Mouse (Mus musculus) layer of hippocampus, postnatal 36 days (tissue): Measurements from ENCODE around the gene Shld1. TPM values are rescaled to one million over a fixed set of nuclear protein-coding genes. Genes with fewer than 3 reads are reported as not detected.

ENCODE experiments used
- DNase-seq, 2 experiments: peaks; one replicate each; pipeline ENCODE4 v3.0.0; 2022
- total RNA-seq, 2 experiments: library from RNA; stranded (reverse); gene quantifications; 2 replicates each; pipeline ENCODE4 v1.2.3; 2021

Gene Shld1
- total RNA-seq, 2 experiments from 2014 or later = 9.7 to 11.4 TPM

DNA sequence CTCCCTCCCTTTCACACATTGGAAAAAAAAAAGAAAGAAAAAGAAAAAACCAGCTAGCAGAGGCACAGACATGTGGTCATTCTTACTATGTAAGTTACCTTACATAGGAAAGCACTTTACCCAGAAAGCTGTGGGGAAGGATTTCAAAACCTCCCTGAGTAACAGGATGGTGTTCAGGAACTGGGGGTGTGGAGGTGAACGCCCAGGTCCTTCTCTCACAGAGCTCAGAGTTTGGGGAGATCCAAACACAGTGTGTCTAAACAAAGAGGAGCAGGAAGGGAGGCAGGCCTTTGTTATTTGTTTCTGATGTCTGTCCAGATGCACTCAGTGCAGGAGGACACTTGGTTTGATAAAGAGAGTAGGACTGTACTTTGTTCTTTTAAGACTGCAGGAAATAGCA is 5.6 kb downstream of the Shld1 start:
- DNase-seq = no peak

- no peak for DNase-seq
Measured at GRCm38 (mm10) chr2:132693980-132694379, 7.2 kb downstream of the Shld1 start.

- DNase-seq = no peak
Measured at GRCm38 (mm10) chr2:132695358-132696093, 8.8 kb downstream of the Shld1 start.

- no peak for DNase-seq
Measured at GRCm38 (mm10) chr2:132696519-132696918, 9.8 kb downstream of the Shld1 start.

- DNase-seq = no peak
Measured at GRCm38 (mm10) chr2:132697256-132697655, 10.5 kb downstream of the Shld1 start.

GRCm38 (mm10) chr2:132697695-132698094 is 11.0 kb downstream of the Shld1 start:
- no peak for DNase-seq

- no peak for DNase-seq
Measured at GRCm38 (mm10) chr2:132698420-132698819, 11.7 kb downstream of the Shld1 start.

GRCm38 (mm10) chr2:132700921-132701320 is 14.2 kb downstream of the Shld1 start:
- no peak for DNase-seq

DNA sequence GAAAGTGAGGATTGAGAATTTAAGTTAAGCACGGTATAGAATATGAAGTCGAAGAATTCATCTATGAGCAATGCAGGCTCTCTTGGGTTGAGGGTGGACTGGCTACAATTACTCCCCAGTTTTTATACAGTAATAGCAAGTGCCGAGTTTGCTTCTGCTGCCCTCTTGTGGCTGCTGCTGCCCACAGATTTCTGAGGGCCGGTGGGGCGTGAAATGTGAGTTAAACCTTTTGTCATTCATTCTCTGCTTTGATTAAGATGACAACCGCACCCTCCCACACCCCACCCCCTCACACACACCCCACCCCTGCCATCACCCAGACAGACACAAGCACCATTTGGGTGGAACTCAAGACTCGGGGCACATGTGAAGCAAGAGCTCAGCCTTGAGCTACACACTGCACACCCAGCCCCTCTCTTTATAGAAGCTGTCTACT is 14.7 kb downstream of the Shld1 start:
- DNase-seq = peak; percentile 66 to 69

DNA sequence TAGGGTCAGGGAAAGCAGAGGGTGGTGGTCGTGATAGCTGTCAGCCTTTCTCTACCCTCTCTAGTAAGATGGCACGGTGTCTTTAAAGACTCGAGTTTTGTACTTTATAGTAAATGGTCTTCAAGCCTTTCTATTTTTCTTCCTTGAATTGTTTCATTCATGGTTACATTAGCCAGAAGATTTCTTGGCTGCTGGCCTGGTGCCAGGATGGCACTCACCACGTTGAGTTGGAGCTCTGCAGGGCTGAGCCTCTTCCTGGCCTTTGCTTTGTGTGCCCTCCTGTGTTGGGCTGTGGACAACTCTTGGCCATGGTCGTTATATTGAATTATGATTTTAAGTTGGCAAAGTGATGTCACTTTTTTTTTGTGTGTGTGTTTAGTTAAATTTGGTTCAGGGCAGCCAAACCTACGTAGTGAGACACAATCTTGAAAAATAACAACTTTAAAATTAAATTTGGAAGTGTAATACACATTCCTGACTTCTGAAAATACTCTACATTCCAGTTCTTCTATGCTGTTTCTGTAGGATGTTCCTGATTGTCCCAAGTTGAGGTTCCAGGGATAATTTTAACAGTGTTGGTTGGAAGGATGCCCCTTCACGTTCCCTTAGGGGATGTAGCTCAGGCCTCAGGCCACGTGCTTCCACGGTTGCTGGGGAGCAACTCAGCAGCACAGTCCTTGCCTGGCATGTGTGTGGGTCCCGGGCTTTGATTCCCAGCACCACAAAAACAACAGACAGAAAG is 18.7 kb downstream of the Shld1 start:
- no peak for DNase-seq

DNA sequence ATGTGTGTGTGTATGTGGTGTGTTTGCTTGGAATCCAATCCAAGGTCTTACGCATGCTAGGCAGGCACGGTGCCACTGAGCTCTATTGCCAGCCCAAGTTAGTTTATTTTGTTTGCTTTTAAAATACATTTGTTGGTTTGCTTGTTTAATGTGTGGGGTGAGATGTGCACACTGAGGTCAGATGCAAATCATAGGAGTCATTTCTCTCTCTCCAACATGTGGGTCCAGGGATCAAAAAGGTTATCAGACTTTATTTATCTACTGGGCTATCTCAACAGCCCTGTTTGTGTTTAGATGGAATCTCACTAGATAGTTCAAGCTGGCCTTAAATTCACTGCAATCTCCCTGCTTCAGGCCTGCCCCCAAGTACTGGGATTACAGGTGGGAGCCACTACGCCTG is 19.6 kb downstream of the Shld1 start:
- DNase-seq = no peak

- DNase-seq = no peak
Measured at GRCm38 (mm10) chr2:132710488-132710887, 23.8 kb downstream of the Shld1 start.

DNA sequence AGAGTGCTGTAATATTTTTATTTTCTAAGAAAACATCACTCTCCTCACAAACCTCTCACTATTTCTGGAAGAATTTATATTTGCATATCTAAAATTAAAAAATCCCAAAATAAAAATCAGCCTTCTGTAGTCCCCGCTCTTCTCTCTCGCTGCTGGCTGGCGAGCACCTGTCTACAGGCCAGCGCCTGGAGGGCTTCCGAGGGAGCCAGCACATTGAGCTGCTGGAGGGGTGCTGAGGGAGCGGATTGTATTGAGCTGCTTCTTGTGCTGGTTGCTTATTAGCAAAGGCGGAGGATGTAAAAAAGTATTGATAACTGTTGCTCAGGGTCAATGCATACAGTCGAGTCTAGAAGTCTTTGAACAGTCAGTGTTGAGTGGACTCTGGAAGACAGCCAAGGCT is 25.3 kb downstream of the Shld1 start:
- DNase-seq = no peak

DNA sequence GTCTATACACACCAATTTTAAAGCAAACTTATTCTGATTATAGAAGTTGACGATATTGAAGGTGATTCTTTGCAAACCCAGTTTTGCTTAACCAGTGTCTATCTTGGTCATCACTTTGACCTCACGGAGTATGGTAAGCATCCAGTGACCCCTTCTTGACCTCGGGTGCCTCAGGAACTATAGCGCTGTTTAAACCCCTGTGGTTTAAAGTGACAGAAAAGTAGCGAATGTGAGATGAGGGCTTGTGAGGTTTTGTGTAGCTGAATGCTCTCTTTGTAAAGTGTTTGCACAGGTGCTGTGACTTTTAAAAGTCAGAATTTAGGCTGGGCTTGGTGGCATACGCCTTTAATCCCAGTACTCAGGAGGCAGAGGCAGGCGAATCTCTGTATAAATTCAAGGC is 27.8 kb downstream of the Shld1 start:
- DNase-seq = no peak

DNA sequence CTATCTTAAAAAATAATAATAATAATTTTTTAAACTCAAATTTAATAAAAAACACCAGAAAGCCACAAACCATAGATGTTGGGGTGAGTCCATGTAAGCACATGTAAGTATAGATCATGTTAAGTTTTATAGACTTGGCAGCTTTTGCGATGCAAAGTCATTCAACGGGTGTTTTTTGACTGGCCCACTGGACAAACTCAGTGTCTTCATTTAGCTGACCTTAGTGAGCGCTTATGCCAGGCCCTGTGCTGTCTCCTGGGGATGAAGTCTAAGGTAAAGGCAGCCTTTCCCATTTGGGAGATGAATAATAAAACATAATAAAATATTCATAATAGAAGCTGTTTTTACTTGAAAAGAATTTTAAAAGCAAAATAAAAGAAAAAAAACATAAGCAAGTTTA is 28.2 kb downstream of the Shld1 start:
- DNase-seq = no peak

GRCm38 (mm10) chr2:132715421-132716070 is 28.8 kb downstream of the Shld1 start:
- DNase-seq = no peak

DNA sequence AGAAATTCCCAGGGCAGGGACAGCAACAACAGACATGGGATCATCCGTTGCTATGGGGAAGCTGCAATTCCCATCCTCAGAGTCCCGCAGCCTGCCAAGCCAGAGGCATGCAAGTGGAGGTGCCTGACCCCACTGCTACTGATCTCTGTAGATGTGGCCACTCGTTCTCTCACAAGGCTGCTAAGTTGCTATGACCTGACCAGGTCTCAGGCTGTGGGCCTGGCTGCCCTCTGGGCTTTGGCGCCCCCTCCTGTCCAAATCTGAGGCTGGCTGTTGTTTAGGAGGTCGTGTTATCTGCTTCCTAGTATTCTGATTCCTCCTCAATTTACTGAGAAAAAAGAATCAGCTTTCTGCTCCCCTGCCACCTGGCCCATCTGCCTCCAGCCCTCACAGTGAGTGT is 29.4 kb downstream of the Shld1 start:
- DNase-seq = peak; percentile 16 to 24

DNA sequence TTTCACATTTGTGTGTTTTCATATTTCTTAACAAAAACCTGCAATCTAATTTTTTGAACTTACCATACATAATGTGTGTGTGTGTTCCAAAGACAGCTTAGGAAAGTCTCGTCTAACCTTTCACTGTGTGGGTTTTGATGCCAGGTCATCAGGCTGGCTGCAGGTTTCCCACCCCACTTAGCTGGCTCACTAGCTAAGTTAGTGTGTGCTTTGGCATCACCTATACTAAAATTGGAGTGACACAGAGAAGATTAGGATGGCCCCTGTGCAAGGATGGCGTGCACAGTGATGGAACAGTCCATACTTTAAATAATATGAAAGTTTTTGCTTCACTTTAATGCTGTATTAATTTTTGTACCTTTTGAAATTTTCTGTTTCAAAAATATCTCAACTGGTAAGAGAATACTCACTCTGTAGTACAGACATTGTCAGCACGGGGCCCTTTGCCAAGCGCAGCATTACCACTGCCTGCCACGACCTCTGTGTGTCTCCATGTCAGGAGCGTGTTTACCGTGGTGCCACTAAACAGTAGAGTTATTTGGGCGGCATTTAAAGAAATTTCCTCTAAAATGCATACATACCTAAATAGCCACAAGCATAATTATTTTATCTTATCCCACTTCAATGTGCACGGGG is 30.3 kb downstream of the Shld1 start:
- DNase-seq = no peak

DNA sequence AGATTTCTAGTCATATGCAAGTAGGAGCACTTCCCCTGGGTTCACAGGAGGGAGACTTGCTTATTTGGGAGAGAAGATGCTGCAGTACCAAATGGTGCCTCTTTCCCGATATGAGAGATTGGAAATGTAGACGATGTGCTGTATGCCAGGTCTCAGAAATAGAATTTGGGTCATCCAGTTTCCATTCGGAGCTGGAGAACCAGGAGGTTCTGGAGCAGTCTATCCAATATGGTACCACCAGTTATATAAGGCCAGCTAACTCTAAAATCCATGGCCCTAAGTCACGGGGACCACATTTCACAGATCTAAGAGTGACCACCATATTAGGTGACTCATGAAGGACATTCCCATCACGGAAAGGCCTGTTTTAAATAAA is 30.8 kb downstream of the Shld1 start:
- DNase-seq = no peak

- no peak for DNase-seq
Measured at GRCm38 (mm10) chr2:132720921-132721566, 34.3 kb downstream of the Shld1 start.

DNA sequence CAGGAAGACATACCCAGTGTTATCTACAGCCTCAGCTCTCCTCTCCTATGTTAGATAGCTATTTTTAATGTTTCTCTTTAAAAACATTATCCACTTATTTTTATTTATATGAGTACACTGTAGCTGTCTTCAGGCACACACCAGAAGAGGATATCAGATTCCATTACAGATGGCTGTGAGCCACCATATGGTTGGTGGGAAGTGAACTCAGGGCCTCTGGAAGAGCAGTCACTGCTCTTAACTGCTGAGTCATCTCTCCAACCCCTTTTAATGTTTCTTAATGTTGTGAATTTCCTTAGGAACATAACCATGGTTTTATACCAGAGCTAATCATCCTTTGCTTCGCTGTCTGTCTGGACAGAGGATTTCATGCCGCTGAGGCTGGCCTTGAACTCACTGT is 35.1 kb downstream of the Shld1 start:
- DNase-seq = no peak

GRCm38 (mm10) chr2:132723958-132724431 is 37.3 kb downstream of the Shld1 start:
- no peak for DNase-seq
